Mouse (Mus musculus) lung, postnatal 14 days (tissue): Measurements from ENCODE around the gene Tmem110.
A peak's percentile ranks its signal among the peaks of the same experiment; 100 is the strongest.

ENCODE experiments used
- DNase-seq: peaks from one replicate; pipeline ENCODE4 v3.0.0; 2021

Gene Tmem110

GRCm38 (mm10) chr14:30907814-30908265 lies 82.5 kb downstream of the Tmem110 start:
- peak; percentile 68 for DNase-seq

- no peak for DNase-seq
These were observed 85.8 kb downstream of the Tmem110 start for GRCm38 (mm10) chr14:30911141-30911540.

- DNase-seq = no peak
These were observed 87.3 kb downstream of the Tmem110 start for GRCm38 (mm10) chr14:30912641-30913040.

- DNase-seq = peak; percentile 60
These were observed 88.0 kb downstream of the Tmem110 start for GRCm38 (mm10) chr14:30913404-30913803.

GRCm38 (mm10) chr14:30916516-30916915 lies 91.1 kb downstream of the Tmem110 start:
- no peak for DNase-seq

- no peak for DNase-seq
These were observed 96.8 kb downstream of the Tmem110 start for GRCm38 (mm10) chr14:30922053-30922670.

GRCm38 (mm10) chr14:30923375-30924105 lies 98.2 kb downstream of the Tmem110 start, which contains the start of gene Itih3:
Gene Itih3, minus strand, starts transcription at chr14:30923760.
- DNase-seq = no peak

GRCm38 (mm10) chr14:30925492-30925891 lies 100.1 kb downstream of the Tmem110 start:
- no peak for DNase-seq
